Mouse (Mus musculus) kidney, adult 11 months (tissue): ENCODE data around the gene Ccdc88c.

Experiments used
- DNase-seq: peaks from one replicate; pipeline ENCODE4 v3.0.0; 2022

The Ccdc88c gene

DNA sequence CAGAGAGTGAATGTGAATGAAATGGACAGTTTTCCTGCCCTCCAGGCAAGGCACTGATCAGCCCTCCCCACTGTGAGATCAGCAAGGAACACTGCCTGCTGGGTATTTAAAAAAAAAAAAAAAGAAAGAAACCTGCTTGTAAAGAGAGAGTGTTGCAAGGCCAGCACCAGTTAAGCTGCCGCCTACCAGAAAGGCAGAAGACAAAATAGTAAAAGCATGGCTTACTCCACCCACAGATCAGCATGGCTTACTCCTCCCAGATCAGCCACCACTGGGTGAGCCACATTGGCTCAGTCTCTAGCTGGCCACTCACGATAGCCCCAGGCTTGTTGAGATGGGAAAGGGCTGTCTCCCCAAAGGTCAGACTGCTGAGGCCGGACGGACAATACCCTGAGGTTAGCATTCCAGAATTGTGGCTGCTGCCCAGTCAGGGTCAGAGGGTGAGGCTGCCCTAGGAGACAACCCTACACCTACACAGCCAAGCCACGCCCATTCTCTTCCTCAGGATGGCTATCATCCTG, 32.4 kb downstream of the Ccdc88c start:
- peak; percentile 73 for DNase-seq

GRCm38 (mm10) chr12:100995607-100996377, 33.1 kb downstream of the Ccdc88c start:
- peak; percentile 79 for DNase-seq

DNA sequence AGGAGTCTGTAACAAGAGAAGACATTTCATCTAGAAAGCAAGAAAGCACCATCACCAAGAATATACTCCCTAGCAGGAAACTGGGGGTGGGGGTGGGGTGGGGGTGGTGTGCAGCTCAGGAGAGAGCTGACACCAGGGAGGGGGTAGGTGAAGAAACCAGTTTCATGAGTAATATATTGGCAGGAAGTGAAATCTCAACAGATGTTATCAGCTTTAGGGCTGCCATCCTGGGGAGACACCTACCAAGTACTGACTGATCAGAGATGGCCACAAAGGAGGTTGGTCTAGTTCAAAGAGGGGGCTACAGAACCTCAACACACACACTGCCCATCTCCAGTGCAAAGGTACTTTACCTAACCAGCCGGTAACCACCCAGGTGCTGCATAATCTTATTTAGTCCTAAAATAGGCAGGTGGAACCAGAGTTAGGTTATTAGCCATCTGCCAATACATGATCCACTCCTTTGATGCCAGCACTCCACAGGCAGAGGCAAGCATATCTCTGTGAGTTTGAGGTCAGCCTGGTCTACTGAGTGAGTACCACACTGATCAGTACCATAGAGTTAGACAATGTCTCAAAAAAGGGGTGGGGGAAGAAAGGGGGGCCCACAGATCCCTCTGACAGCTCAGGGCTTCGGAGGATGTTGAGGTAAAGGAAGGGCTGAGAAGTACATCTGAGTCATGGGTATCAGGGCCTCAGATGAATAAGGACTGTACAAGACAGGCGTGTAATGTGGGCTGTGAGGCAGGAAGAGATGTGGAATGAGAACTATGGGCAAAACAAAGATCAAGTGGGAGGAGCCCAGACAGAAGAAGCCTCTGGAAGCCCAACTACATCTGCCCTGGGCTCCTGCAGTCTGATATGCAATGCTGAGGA, 34.5 kb downstream of the Ccdc88c start:
- no peak for DNase-seq

DNA sequence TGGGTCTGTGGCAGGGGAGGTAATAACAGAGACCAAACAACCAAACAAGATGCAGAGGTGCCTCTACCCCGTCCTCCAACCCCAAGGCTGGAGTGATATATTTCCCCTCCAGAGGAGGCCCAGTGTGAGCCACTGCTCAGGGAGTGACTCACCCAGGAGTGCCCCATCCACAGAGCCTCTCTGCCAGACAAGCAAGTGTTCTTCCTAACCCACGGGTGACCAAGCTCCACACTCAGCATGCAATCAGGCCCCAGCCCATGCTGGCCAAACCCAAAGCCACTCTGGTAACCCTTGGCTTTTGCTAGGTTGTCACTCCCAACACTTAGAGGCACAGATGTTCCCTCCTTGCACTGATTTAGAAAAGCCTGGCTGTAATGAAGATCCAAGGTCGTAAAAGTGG, 35.7 kb downstream of the Ccdc88c start:
- DNase-seq: no peak

DNA sequence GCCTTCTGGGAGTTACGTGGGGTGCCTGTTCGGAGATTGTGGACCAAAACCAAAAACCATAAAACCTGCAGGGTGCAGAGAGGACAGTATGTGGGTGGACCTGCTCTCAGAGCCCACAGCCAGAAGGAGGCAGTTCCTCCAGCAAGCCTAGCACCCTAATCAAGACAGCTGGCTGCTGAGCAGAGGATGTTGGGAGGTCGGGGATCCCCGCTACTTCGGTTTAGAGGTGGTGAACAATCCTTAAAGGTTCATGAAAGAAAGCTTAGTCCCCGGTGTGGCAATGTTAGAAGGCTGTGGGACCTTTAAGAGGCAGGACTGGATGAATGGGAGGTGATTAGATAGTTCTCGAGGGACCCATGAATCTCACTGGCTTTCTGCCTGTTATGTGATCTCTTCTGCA, 36.4 kb downstream of the Ccdc88c start:
- no peak for DNase-seq

DNA sequence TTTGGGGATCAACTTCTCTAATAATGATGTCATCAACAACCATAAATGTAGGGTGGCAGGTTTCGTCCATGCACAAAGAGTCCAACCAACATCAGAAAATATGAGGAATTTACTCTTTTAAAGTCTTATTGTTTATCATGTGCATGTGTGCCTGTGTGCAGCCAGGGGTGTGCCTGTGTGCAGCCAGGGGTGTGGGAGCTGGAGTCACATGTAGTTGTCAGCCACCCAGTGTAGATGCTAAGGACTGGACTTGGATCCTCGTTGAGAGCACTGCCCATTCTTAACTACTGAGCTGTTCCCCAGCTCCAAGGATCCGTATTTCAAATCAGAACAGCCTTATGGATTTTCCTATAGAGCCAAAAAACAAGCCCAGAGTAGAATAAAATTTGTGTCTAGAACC, 37.7 kb downstream of the Ccdc88c start:
- no peak for DNase-seq

DNA sequence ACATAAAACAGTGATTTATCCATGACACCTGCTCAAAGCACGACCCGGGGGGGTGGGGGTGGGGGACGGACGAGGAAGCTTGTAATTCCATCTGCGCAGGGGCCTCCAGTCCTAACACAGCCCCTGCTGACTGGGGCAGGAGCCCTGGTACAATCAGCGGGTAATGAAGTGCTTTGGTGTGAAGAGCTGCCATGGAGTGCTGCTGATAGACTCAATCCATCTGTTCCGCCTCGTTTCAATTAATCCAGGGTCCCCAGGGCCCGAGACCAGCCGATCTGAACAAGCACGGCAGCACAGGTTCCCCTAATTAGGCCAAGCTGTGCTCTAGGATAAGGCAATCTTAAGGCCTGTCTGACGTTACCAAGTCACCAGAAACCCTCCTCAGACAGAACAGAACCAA, 38.6 kb downstream of the Ccdc88c start:
- no peak for DNase-seq

DNA sequence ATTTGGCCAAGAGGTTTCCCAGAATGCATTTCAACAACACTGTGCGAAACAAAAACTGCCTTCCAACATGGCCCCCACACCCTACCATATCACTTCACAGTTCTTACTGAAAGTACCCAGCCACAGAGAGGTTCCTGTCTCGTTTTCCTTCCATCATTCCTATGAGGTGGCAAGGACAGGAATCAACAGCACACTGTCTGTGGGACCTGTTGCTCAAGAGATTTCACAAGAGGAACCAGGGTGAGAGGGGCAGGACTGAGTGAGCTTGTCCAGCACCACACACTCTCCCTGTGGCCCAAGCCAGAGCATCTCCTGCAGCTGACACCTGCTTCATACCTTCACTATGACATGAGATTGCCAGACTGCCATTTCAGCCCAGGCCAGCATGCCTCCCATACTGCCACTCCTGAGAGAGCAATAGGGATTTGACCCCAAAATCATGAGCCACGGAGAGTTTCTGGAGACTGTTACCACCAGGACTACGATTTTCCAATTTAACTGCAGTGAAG, 39.0 kb downstream of the Ccdc88c start:
- DNase-seq: no peak

DNA sequence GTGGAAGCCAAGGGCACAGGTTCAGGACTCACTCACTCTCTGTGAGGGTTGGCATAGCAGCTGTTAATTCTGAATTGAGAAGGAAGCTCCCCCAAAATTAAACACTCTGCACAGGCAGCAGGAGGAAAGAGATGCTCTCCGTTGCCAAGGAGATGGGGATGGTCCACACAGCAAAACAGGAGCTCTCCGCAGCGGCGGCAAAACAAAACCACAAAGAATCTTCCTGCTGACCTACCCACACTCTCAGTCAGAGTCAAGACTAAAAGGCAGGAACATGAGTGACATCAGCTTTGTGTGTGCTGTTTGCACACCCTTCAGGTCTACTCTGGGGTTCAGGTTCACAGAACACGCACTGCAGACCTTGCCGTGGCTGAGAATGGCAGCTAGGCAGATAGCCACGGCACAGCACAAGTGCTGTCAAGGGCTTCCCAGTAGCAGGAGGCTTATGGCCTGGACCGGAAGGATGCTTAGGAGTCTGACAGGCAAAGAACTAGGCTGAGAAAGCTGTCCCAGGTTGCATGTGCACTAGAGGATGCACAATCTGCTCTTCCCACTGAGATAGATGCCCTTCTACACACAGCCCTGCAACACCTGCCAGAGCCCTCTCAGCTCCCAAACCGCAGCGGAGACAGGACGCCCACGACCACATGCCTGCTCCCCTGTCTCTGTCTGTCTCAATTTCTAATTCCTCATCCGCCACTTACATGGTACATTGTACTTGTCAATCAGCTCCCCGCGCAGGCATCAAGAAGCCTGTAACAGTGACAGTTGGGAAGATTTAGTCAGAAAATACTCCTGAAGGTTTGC, 40.3 kb downstream of the Ccdc88c start:
- no peak for DNase-seq

DNA sequence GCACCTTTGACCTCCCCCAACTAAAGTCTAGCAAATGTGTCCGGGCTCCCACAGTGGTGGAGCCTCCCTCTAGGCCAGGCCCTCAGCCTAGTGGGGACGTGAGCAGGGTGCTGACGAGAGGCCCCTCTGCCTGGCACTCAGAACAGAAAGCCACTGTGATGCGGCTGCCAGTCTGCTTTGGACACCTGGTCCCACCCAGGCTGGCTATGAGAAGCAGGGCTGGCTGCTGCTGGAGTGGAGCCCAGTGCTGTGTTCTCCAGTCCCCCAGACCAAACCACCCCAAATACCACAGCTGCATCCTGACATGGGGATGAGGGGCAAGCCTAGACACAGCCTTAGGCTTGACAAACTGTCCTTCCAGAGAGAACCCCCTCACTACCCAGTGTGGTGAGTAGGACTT, 42.4 kb downstream of the Ccdc88c start:
- no peak for DNase-seq

DNA sequence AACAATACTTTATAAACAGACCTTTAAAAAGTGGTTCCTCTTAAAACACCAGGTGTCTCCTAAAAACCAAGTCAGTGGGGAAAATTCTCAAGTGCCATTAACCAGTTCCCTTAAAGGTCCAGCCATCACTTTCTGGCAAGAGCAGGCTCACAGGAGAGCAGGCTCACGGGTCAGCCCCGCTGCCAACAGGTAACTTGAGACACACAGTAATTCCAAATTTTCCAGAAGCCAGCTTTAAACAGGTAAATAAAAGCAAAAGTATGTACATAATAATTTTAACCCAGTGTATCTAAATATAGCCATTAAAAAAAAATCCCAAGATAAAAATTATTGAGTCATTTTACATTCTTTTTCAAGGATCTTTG, 43.1 kb downstream of the Ccdc88c start:
- DNase-seq: no peak

- DNase-seq: no peak
Measured at GRCm38 (mm10) chr12:100985050-100985792, 43.6 kb downstream of the Ccdc88c start.

GRCm38 (mm10) chr12:100983565-100983964, 45.3 kb downstream of the Ccdc88c start:
- DNase-seq: no peak

DNA sequence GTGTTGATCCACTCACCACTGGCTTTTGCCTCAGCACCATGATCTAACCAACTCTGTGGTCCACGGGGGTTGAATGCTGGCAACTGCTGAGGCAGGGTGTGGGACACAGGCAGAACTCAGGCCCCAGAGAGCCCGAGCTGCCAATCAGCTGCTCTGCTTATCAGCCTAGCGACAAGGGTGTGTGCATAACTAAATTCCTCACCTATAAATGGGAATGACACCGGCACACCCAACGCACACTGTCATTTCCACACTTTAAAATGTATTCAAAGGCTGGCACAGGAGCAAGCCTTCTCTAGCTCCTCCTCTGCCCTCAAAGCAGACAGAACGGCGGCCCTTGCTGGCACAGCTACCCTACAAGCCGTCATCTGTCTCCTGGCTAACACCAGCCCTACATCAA, 46.6 kb downstream of the Ccdc88c start:
- DNase-seq: no peak

DNA sequence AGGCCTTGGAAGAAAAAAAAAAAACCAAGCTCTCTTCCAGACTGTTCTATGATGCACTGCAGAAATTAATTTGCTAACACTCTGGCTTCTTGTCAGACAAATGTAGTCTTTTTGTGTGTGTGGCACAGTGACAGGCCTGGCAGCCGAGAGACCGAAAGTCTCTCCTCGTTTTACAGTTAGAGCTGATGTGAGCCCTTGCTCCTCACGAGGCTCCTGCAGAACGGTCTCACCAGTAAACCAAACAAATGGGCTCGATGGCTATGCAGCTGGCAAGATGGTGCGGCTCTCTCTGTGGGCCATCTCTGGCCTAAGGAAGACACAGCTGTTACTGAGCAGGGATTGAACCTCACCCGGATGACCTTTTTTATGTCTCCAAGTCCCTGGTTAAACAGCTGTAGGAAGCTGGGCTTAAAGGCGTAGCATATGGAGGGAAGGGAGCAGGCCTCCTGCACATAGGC, 48.3 kb downstream of the Ccdc88c start:
- no peak for DNase-seq

DNA sequence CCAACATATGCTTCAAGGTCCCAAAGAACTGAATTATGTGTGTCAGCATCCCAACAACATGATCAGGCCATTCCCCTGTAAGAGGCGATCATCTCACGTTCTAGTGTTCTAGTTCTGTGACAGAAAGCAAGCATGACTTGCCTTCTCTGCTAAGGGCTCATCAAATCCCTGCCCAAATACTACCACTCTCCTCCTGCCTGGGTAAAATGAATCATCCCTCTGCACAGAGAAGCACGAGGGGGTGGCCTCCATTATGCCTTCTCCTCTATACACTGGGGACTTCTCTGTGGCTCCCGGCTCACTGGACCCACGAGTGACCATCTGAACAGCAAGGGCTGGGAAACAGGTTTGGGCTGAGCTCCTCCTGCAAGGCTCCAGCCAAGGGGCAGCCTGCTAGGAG, 49.2 kb downstream of the Ccdc88c start:
- no peak for DNase-seq

GRCm38 (mm10) chr12:100977958-100978725, 50.7 kb downstream of the Ccdc88c start:
- no peak for DNase-seq

GRCm38 (mm10) chr12:100977551-100977950, 51.3 kb downstream of the Ccdc88c start:
- DNase-seq: no peak

DNA sequence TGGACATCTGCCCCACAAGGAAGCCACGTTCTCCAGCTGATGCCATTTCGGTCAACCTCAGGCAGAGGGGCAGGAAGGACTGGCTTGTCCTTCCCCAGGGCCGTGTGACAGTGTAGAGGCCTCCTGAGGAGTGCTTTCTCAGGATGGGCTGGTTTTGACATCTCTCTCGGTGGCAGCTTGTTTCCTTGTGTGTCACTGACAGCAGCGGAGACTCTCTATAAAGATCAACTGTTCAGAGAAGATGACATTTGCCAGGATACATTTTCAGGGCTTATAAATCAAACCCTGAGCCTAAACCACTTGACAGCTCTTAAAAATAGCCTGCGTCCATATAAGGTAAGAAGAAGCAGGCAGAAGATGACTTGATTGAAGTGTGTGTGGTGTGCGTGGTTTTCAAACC, 59.0 kb downstream of the Ccdc88c start:
- no peak for DNase-seq

GRCm38 (mm10) chr12:100967383-100967782, 61.5 kb downstream of the Ccdc88c start:
- DNase-seq: no peak

GRCm38 (mm10) chr12:100966253-100966652, 62.6 kb downstream of the Ccdc88c start:
- DNase-seq: no peak
